Mouse (Mus musculus) lung, postnatal 4 days (tissue): ENCODE measurements at regions not wholly inside any gene's neighbourhood (a gene's known extent, or its start where the extent isn't known, plus 50 kb on each side); places are given as distances from the start of the nearest gene placed in this dataset.

ENCODE experiments used
- DNase-seq, 2 experiments: peaks; one replicate each; pipeline ENCODE4 v3.0.0; 2021

DNA sequence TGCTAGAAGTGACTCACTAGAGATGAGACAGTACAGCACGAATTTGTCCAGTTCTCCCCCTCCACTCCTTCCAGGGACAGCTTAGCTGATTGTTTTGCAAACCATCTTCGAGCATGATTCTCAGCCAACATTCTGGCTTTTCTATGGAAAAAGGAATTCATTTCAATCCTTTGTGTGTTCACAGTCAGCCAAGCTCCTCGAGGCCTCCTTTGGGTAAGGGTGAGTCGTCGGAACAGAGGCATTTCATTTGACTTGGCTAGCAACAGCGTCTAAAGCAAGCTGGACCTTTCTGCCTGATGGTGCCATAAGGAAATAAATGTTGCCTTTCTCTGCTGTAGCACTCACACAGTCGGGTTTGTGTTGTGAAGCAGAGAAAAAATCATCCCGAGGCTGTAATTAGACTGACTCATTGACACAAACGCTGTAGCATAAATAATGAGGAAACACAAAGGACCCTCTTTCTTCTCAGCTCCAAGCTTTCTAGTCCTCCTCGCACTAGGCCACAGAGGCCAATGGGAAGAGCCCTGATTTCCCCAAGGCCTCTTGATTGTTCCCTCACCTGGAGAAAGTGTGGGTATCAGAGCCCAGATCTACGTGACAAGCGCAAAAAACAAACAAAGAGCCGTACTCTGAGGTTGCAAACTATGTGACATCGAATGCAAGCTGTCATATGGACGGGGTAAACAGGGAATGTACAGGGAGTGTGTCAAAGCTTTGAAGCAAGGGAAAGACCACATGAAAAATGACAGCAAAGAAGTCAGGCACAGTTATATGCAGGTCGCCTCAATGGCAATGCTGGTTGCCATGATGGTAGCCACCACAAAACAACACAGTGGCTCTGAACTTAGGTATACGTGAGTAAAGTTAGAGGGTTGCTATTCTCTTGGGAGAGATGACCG, 232.3 kb downstream of the Rnd3 start:
- DNase-seq: no peak

DNA sequence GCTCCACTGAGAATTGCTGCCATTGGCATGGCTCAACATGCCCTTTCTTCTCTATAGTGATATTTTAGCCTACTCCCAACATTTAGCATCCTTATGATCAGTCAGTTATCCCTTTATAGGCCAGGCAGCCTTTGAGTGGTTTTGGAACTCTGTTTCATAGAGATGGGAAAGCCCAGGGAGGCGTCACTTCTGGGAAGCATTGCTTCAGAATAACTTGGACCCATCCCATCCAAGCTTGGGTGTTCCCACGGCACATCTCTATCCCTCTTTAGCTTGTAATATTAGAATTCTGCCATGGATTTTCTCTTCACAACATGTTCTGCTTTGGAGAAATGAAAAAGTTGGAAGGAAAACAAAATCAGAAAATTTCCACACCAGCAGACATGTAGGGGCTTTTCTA, 233.8 kb downstream of the Rnd3 start:
- no peak for DNase-seq

DNA sequence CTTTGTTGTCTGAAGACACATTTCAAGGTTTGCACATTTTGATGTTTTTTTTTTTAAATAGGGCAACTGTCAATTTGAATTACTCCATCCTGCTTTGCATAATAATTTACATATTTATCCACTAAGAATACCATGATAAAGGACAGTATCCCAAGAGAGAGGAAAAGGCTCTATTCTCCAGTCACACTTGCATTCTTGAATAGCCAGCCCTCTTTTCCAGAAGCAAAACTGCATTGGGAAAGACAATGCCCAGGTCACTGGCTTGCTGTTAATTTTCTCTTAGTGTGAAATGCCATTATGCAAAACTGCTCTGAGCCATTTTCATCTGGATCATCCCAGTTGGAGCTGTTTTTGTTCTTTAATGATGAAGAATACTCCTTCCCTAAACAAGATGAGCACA, 234.7 kb downstream of the Rnd3 start:
- no peak for DNase-seq

DNA sequence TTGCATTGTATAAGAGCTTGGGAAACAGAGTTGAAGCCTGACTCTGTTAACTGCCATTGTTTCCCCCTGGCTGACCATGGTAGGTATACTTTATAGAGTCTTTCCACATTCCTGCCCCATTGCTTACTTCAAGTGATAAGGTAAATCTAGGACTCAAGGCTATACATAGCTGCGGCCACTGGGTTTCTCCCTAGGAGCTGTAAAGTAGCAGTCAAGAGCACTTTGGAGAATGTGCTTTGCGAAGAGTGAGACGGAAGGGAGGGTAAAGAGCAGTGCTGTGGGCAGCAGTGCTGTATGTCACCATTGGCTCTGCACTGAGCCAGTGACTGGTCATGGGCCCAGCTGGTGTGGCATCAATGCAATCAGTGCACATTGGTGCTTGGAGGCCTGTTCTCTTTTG, 240.1 kb downstream of the Rnd3 start:
- no peak for DNase-seq

DNA sequence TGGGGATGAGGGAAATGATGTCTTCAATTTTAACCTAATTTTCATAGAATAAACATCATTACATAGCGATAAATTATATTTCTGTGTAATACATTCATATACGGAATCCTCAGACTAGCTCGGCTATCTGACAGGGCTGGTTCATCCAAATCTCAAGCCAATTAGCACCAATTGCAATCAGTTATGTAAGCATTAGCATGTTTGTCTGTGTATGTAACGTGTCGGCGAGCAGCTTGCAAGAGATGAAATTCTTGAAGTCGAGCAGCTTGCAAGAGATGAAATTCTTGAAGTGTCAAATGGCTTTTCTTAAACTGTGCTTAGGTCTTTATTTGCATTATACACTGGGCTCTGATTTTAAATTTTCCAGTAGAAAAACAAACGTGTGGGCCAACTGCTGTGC, 246.2 kb downstream of the Rnd3 start:
- no peak for DNase-seq

DNA sequence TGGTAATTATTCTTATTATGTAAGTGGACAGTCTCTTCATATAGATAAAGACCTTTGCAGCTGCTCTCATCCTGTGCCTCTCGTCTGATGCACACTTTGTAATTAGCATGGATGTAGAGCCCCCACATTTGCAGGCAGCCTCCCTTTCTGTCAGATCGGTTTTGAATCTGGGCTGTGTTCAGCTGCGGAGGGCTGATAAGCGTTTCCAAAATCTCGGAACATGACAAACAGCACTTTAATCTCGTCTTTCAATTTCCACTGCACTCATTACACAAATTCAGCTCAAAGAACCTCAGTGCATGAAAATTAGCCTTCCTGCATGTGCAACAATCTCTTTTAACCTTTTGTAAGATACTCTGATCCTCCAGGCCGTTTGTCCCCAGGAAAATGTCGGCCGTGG, 246.7 kb downstream of the Rnd3 start:
- no peak for DNase-seq

GRCm38 (mm10) chr2:50888992-50889391, 259.9 kb downstream of the Rnd3 start:
- no peak for DNase-seq

DNA sequence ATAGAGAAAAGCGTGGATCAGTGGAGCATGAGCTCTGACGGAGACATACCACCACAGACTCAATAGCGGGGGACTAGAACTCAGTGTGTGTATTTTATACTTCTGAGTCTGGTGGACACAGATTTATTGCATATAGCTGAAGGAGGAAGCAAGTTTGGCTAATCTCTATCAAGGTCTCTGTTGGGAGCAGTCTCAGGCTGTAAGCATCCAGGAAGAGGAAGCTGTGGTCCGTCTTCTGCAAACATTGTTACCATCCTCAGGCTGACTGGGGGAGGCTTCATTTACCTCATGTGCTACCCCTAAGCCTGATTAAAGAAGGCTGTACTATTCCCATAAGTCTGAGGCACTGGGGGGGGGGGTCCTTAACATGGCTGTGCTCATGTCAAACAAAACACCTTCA, 261.0 kb downstream of the Rnd3 start:
- no peak for DNase-seq

DNA sequence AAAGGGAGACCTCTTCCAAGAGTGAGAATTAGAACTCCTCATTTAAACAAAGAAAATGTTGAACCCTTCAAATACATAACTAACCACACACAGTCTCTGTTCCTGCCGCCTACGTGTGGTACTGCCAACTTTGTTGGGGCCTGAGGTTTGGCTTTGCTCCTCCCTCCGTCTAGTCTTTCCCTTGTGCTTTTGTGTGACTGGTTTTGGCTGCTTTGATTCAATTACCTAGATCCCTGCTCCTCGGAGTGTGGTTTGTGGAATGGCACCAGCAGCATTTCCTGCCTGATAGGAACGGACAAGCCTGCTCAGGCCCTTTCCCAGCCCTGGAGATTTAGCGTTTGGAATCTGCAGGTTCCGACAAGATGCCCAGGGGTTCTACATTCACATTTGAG, 263.0 kb downstream of the Rnd3 start:
- no peak for DNase-seq

- no peak for DNase-seq
Measured at GRCm38 (mm10) chr2:50885280-50885923, 263.5 kb downstream of the Rnd3 start.

GRCm38 (mm10) chr2:50881514-50882038, 267.3 kb downstream of the Rnd3 start:
- DNase-seq: no peak

- no peak for DNase-seq
Measured at GRCm38 (mm10) chr2:50880806-50881205, 268.1 kb downstream of the Rnd3 start.

GRCm38 (mm10) chr2:50877716-50878115, 271.2 kb downstream of the Rnd3 start:
- DNase-seq: peak; percentile 60 to 82

GRCm38 (mm10) chr2:50875072-50875471, 273.8 kb downstream of the Rnd3 start:
- no peak for DNase-seq

GRCm38 (mm10) chr2:50853538-50854244, 295.2 kb downstream of the Rnd3 start:
- no peak for DNase-seq

- no peak for DNase-seq
Measured at GRCm38 (mm10) chr2:50852413-50852919, 296.4 kb downstream of the Rnd3 start.

DNA sequence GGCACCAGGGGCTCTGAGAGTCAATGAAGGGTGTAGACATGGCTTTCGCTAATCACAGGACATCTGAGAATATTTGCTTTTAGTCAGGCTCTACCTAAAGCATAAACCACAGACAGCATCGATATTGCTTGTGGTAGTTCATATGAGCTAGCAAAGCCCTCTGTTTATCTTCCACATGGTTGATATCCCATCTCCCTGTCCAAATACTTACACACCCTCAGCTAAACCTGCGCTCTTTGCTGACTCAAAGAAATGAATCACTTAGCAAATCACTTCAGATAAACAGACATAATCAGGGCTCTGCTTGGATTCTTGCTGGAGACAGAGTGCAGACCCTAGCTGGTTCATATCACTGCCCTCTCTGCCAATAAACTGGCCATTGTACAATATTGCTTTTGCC, 298.8 kb downstream of the Rnd3 start:
- no peak for DNase-seq

DNA sequence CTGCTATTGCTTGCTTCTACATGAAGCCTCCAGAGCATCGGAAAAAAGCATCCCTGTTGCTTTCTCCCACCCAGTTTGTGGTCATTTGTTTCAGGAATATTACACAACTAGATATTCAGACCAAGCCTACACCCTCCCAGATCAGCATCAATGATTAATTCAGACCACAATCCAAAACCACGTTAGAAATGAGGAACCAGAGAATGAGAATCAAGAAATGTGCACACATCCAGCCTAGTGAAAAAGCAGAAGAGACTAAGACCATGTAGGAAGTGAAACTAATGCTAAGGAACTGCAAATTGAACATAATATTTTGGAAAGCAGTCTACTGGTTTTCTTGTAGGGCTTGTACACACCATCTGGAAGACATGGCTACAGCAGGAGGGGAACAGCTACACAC, 307.0 kb downstream of the Rnd3 start:
- DNase-seq: no peak

- no peak for DNase-seq
Measured at GRCm38 (mm10) chr2:50835511-50836320, 313.2 kb downstream of the Rnd3 start.

DNA sequence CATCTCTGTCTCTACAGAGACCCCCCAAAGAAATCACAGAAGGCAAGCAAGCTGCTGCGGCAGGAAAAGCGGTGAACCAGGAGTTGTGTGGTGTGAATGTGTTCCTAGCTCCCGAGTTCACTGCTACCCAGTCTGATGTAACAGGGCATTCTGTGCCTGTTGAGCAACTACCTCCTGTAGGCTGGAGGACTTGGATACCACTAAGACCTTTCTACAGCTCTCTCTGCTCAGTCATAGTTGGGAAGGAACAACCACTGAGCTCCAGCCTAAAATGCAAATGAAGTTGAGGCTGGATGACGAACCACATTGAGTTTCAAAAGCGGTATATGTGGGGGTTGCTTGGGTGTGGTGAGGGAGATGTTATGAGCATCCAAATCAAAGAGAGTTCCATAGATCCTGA, 315.1 kb downstream of the Rnd3 start:
- no peak for DNase-seq

GRCm38 (mm10) chr2:50832471-50832870, 316.4 kb downstream of the Rnd3 start:
- DNase-seq: no peak

DNA sequence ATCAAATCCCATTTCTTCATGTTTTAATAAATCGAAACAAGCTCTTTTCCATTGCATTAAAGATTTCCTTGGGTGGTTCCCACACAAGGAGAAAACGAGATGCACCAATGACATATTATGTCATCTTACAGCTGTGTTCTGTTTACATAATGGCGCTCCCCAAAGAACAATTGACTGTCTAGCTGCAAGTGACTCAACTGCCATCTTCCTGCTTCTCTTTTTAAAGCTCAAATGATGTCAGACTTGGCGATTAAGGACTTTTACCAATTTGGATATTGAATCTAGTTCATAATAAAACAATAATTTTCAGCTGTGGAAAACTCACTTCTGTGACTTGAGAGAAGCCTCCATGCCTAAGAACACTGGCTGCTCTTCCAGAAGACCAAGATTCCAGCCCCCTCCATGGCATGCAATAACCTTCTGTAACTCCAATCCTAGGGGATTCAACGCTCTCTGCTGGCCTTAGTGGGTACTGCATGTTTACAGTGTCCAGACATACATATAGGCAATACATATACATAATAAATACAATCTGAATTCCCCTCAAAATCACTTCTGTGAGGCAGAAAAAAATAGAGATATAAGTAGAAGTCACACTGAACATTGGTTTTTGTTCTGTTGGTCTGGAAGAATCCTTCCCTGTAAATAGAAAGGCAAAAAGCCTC, 318.7 kb downstream of the Rnd3 start:
- DNase-seq: no peak
